Mouse (Mus musculus) CH12.LX (cell line): ENCODE results near the gene Mrtfa.

Source experiments
- CHD1 ChIP-seq: IDR thresholded peaks from 2 replicates; pipeline ENCODE4 v1.6.1; 2012; ENCODE audit warnings: low read depth, low read length, improper control_type of control experiment, inconsistent platforms
- CHD2 ChIP-seq: IDR thresholded peaks from 2 replicates; pipeline ENCODE4 v1.6.1; 2011; ENCODE audit warnings: low read length, improper control_type of control experiment
- CTCF ChIP-seq, 2 experiments: IDR thresholded peaks in 1 of 2; conservative IDR thresholded peaks in 1 of 2; 2 replicates each; pipeline ENCODE4 v1.5.1; 2011 to 2012; ENCODE audit warnings: low read depth in 2 of 2, low read length in 2 of 2, improper control_type of control experiment in 1 of 2, inconsistent platforms in 1 of 2, mild to moderate bottlenecking in 1 of 2, moderate library complexity in 1 of 2
- EP300 ChIP-seq: IDR thresholded peaks from 2 replicates; pipeline ENCODE4 v1.6.1; 2011; ENCODE audit warnings: low read length, improper control_type of control experiment
- JUND ChIP-seq: conservative IDR thresholded peaks from 2 replicates; pipeline ENCODE4 v1.6.1; 2011; ENCODE audit warnings: low read depth, low read length, improper control_type of control experiment
- NRF1 ChIP-seq: IDR thresholded peaks from 2 replicates; pipeline ENCODE4 v1.6.1; 2014; ENCODE audit warnings: low read depth, mild to moderate bottlenecking, inconsistent platforms, low read length, improper control_type of control experiment, moderate library complexity
- POLR2AphosphoS2 ChIP-seq: IDR thresholded peaks from 2 replicates; pipeline ENCODE4 v1.6.1; 2011; ENCODE audit warnings: low read depth, low read length, improper control_type of control experiment
- RCOR1 ChIP-seq: conservative IDR thresholded peaks from 2 replicates; pipeline ENCODE4 v1.6.1; 2012; ENCODE audit warnings: low read depth, mild to moderate bottlenecking, inconsistent platforms, low read length, improper control_type of control experiment
- USF1 ChIP-seq: IDR thresholded peaks from 2 replicates; pipeline ENCODE4 v1.6.1; 2014; ENCODE audit warnings: low read depth, mild to moderate bottlenecking, inconsistent platforms, low read length, improper control_type of control experiment
- ZC3H11A ChIP-seq: IDR thresholded peaks from 2 replicates; pipeline ENCODE4 v1.6.1; 2012; ENCODE audit warnings: low read depth, mild to moderate bottlenecking, inconsistent platforms, low read length, improper control_type of control experiment
- ZMIZ1 ChIP-seq: IDR thresholded peaks from 2 replicates; pipeline ENCODE4 v1.6.1; 2012; ENCODE audit warnings: low read depth, mild to moderate bottlenecking, inconsistent platforms, low read length, improper control_type of control experiment

DNA sequence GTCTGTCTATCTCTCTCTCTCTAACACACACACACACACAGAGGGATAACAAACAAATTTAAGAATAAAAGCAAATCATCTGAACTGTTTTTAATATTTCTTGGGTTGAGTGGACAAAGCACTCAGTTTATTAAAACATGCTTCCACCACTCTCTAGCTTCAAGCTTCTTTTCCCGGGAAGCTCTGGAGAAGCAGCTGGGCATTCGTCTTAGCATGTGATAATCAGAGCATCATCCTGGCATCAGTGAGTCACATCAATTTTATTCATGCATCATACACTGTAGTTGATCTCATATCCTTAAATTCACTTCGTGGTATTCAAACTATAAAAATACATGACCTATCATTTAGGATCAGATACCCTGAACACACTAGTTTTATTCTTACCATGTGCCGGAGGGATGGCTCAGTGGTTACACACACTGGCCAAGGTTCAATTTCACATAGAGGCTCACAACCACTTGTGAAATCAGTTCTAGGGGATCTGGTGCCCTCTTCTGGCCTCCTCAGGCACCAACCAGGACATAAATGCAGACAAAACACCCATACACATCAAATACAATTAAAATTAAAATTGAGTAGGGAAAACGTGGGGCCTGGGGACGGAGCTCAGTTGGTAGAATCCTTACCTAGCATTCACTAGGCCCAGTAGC, 141.0 kb downstream of the Mrtfa start:
- TF ChIP-seq CTCF (conservative IDR thresholded peaks at IDR 0.05 in 1 of 2, IDR thresholded peaks at IDR 0.05 in 1 of 2; ENCODE audit: low read depth in 2 of 2, low read length in 2 of 2), result peak; percentile 38 to 87; a peak in 3 of 4 replicates
- TF ChIP-seq USF1, result no peak
- TF ChIP-seq ZMIZ1, result no peak
- TF ChIP-seq NRF1, result no peak
- no peak for TF ChIP-seq EP300
- no peak for TF ChIP-seq POLR2AphosphoS2
- no peak for TF ChIP-seq CHD1
- TF ChIP-seq JUND, result 0 out of 2 replicates have a peak, but pooled peaks have one; percentile 15
- no peak for TF ChIP-seq CHD2
- TF ChIP-seq ZC3H11A, result peak; percentile 76
- no peak for TF ChIP-seq RCOR1
